Mouse (Mus musculus) heart, embryonic 14.5 days (tissue): Measurements from ENCODE around the gene Btf3l4. TPM values are rescaled to one million over a fixed set of nuclear protein-coding genes. Genes with fewer than 3 reads are reported as not detected.
A peak's percentile ranks its signal among the peaks of the same experiment; 100 is the strongest.

Source experiments
- ATAC-seq: fragments of 200-750 bp; cut with Nextera tagmentation; 2 replicates; pipeline ENCODE4 v1.8.0; 2017; ENCODE audit warnings: low read depth, moderate TSS enrichment; ENCODE audit not compliant: insufficient number of reproducible peaks, insufficient read depth, low FRiP score
- H3K27ac ChIP-seq, 2 experiments: fragments of 200-500 bp in 1 of 2; fragments of 300-500 bp in 1 of 2; sonication (generic) in 1 of 2; replicated peaks in 1 of 2; 2 replicates each; pipeline ENCODE4 v1.5.1; 2012 to 2014; ENCODE audit warnings: low read depth in 2 of 2, low read length in 2 of 2, control low read depth in 1 of 2, mild to moderate bottlenecking in 1 of 2, mixed read lengths in 1 of 2; ENCODE audit not compliant: control insufficient read depth in 1 of 2, insufficient read depth in 1 of 2
- H3K27me3 ChIP-seq: fragments of 300-500 bp; sonication (generic); 2 replicates; pipeline ENCODE4 v1.6.1; 2014; ENCODE audit warnings: mild to moderate bottlenecking, low read length, control low read depth; ENCODE audit not compliant: control insufficient read depth, insufficient read depth
- H3K36me3 ChIP-seq: fragments of 300-500 bp; sonication (generic); 2 replicates; pipeline ENCODE4 v1.6.1; 2014; ENCODE audit warnings: mild to moderate bottlenecking, control low read depth, low read length, mixed read lengths; ENCODE audit not compliant: control insufficient read depth, insufficient read depth
- H3K4me1 ChIP-seq, 2 experiments: fragments of 200-500 bp in 1 of 2; fragments of 300-500 bp in 1 of 2; sonication (generic) in 1 of 2; 2 replicates each; pipeline ENCODE4 v1.6.1; 2012 to 2014; ENCODE audit warnings: low read length in 2 of 2, control low read depth in 1 of 2, mixed read lengths in 1 of 2; ENCODE audit not compliant: control insufficient read depth in 2 of 2, insufficient read depth in 2 of 2
- H3K4me2 ChIP-seq: fragments of 300-500 bp; sonication (generic); 2 replicates; pipeline ENCODE4 v1.6.1; 2014; ENCODE audit warnings: mild to moderate bottlenecking, low read length
- H3K4me3 ChIP-seq, 2 experiments: fragments of 200-500 bp in 1 of 2; fragments of 300-500 bp in 1 of 2; sonication (generic) in 1 of 2; 2 replicates each; pipeline ENCODE4 v1.5.1; 2012 to 2014; ENCODE audit warnings: low read length in 2 of 2, mild to moderate bottlenecking in 2 of 2, control low read depth in 1 of 2, low read depth in 1 of 2, moderate library complexity in 1 of 2; ENCODE audit not compliant: control insufficient read depth in 1 of 2, insufficient read depth in 1 of 2
- H3K9ac ChIP-seq: fragments of 300-500 bp; sonication (generic); 2 replicates; pipeline ENCODE4 v1.6.1; 2014; ENCODE audit warnings: mild to moderate bottlenecking, low read length
- H3K9me3 ChIP-seq: fragments of 300-500 bp; sonication (generic); 2 replicates; pipeline ENCODE4 v1.6.1; 2016; ENCODE audit warnings: low read length, control low read depth; ENCODE audit not compliant: control insufficient read depth
- WGBS: fragments of 180-500 bp; shearing (Covaris S2); extraction: QIAGEN DNeasy Blood & Tissue Kit; methylation state at CpG from one replicate; pipeline ENCODE4 v1.1.7; 2014; 5-methylcytosine and 5-hydroxymethylcytosine counted together
- polyA plus RNA-seq: library from polyadenylated mRNA; unstranded; fragments of >200 nt; fragmentation: Nextera tagmentation; extraction: Ambion mirVana; gene quantifications from 2 replicates; pipeline ENCODE4 v1.2.1, GENCODE M21; 2014

Gene Btf3l4
- polyA plus RNA-seq, 1 experiment from 2014 or later: 198 TPM

DNA sequence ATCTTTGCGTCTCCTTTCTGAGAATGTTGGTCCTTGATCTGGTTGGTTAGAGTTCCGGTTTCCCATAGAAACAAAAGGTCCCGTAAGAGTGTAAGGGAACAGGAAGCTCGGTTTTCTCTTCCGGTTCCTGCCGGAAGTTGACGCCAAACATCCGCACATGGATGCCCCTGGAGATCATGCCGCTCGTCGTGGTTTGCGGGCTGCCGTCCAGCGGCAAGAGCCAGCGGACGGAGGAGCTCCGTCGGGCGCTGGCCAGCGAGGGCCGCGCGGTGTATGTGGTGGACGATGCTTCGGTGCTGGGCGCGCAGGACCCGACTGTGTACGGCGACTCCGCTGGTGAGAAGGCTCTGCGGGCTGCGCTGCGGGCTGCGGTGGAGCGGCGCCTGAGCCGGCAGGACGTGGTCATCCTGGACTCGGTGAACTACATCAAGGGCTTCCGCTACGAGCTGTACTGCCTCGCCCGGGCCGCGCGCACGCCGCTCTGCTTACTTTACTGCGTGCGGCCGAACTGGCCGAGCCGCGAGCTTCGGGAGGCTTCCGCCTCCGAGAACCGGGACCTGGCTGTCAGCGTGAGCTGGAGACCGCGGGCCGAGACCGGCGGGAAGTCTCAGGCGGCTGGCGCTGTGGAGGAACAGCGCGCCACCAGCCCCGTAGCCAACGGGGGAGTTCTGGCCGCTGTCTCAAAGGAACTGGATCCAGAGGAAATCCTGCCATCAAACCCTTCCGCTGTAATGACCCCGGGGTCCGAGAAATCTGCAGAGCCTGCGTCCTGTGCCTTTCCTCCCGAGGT lies 14.5 kb upstream of the Btf3l4 start, which contains the start of gene Kti12:
Gene Kti12 (plus strand): TSS at position 71 of the 790 bp plus-strand sequence.
- Histone ChIP-seq H3K4me2 (peak within 1 kb of the TSS; percentile 85), H3K4me1 (peaks cover 2 to 18% of the 10 kb centered on the region in 2 experiments; a peak in 3 of 4 replicates), H3K4me3 (peak within 1 kb of the TSS; percentile 80 to 93), H3K9ac (peak within 1 kb of the TSS; percentile 89), H3K36me3 (peaks cover 22% of the 10 kb centered on the region), H3K27ac (peak within 1 kb of the TSS; percentile 73 to 94), H3K27me3 (no peaks in the 10 kb centered on the region), H3K9me3 (no peaks in the 10 kb centered on the region)
- under 1% methylated on average over 77 of the region's 77 CpGs for WGBS
- peak; percentile 75 for ATAC-seq

- Histone ChIP-seq H3K9ac (no peak overlapping the region), H3K9me3 (no peaks in the 10 kb centered on the region), H3K4me3 (no peak overlapping the region), H3K4me1 (peaks cover 4 to 25% of the 10 kb centered on the region in 2 experiments; a peak in 3 of 4 replicates), H3K27me3 (no peaks in the 10 kb centered on the region), H3K4me2 (no peak overlapping the region), H3K27ac (no peak overlapping the region), H3K36me3 (peaks cover 14% of the 10 kb centered on the region)
- 82% methylated on average over 5 of the region's 5 CpGs for WGBS
- no peak for ATAC-seq
Observed at GRCm38 (mm10) chr4:108845824-108846569, 12.6 kb upstream of the Btf3l4 start.

DNA sequence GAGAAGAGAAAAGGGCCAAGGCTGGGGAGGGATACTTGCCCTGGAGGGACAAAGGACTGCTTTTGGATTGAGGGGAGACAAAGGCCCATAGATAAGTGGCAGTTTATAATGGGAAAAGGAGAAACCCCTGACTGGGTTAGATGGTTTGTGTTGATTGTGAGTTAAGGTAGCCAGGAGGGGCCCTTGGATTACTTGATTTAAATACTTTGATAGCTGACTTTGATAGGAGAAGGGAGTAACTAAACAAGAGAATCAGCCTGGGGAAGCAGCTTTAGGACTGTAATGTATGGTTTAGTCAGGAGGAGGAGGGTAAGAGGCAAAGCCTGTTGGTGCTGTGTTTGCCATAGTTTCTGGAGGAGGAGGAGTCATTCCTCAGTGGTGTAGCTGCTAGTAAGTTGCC lies 9.9 kb upstream of the Btf3l4 start:
- ATAC-seq: no peak
- peaks cover 4 to 23% of the 10 kb centered on the region in 2 experiments; a peak in 3 of 4 replicates for H3K4me1 ChIP-seq

DNA sequence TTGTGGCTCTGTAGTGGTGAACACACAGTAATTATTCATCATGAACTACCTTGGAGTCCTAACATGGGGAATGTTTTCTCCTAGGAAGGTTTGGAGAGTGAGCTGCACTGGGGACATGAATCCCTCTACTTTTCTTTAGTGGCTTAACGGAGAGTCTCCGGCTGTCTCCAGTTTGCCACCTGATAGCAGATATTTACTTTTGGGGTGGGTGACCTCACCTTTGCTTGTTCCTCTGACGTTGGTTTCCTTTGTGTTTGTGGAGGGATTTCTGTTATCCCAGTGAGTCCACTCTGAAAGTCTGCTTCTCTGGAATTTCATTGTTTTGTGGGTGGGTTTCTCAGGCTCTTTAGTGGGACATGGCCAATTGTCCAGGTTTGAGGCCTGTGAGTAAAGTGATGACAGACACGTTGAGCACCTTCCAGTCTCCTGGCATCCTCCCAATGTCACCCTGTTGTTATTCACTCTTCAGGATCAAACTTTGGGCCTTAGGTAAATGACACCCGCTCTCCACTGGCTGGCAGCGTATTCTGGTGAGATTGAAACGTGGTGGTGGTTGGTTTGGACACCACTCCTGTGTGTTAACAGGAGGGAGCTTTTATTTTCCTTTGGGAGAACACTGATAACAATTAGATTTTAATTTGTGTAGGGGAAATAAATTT lies 8.6 kb upstream of the Btf3l4 start:
- no peak for ATAC-seq
- no peak overlapping the region for H3K4me2 ChIP-seq

More for the DNA sequence above, 9.9 kb upstream of the Btf3l4 start:
- Histone ChIP-seq H3K4me3 (no peak overlapping the region), H3K36me3 (peaks cover 9% of the 10 kb centered on the region; the same call in 1 of the 2 replicates), H3K4me2 (no peak overlapping the region), H3K27ac (no peak overlapping the region), H3K27me3 (no peaks in the 10 kb centered on the region), H3K9me3 (no peaks in the 10 kb centered on the region), H3K9ac (no peak overlapping the region)

DNA sequence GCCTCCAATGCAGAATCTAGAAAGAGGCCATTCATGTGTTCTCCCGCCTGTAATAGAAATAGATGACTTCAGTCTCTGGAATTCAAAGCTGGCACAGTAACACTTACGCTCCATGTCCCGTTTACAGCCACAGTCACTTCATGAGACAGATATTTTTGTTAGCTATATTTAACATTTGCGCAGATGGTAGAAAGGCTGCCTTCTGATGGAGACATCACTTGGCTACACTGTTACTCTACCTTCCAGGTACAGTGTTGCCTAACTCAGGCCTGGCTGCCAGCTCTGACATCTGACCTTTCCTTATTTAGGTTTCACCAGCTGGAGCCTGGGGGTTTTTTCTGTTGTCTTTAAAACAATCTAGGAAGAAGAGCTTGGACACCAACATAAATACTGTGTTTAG lies 4.6 kb upstream of the Btf3l4 start:
- Histone ChIP-seq H3K4me2 (peak overlapping the region; percentile 50), H3K9ac (peak overlapping the region; percentile 45)

More for the DNA sequence above, 8.6 kb upstream of the Btf3l4 start:
- Histone ChIP-seq H3K4me3 (no peak overlapping the region), H3K36me3 (peaks cover 9% of the 10 kb centered on the region; the same call in 1 of the 2 replicates), H3K9ac (no peak overlapping the region), H3K4me1 (peaks cover 6 to 30% of the 10 kb centered on the region in 2 experiments; a peak in 3 of 4 replicates), H3K27ac (no peak overlapping the region), H3K27me3 (no peaks in the 10 kb centered on the region), H3K9me3 (no peaks in the 10 kb centered on the region)
- 59% methylated on average over 7 of the region's 7 CpGs for WGBS

DNA sequence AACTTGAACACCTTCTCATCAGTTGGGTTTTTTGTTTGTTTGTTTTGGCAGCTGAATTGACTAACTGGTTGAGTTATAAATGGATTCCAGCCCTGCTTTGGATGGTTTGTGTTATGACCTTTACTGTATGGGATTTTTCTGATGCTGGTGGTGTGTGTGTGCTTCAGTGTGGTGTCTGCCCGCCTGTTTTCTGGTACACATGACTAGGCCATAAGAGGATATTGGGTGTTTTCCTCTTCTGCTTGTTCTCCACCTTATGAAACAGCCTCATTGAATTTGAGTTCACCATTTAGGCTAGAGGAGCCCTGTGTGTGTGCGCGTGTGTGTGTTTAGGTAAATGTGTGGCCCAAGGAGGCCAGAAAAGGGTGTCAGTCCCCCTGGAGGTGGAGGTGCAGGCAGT lies 2.1 kb upstream of the Btf3l4 start:
- Histone ChIP-seq H3K27ac (peak overlapping the region; percentile 99 to 100), H3K27me3 (no peaks in the 10 kb centered on the region), H3K4me2 (peak overlapping the region; percentile 79), H3K9ac (peak overlapping the region; percentile 98), H3K9me3 (no peaks in the 10 kb centered on the region), H3K4me1 (peaks cover 8 to 46% of the 10 kb centered on the region in 2 experiments), H3K36me3 (peaks cover 5% of the 10 kb centered on the region; the same call in 1 of the 2 replicates), H3K4me3 (peak overlapping the region; percentile 97 to 100)
- 38% methylated on average over 3 of the region's 3 CpGs for WGBS
- ATAC-seq: no peak

More for the DNA sequence above, 4.6 kb upstream of the Btf3l4 start:
- Histone ChIP-seq H3K4me1 (peaks cover 10 to 40% of the 10 kb centered on the region in 2 experiments), H3K36me3 (peaks cover 9% of the 10 kb centered on the region; the same call in 1 of the 2 replicates), H3K27ac (peak overlapping the region; percentile 82 to 92), H3K9me3 (no peaks in the 10 kb centered on the region), H3K27me3 (no peaks in the 10 kb centered on the region), H3K4me3 (no peak overlapping the region)
- no peak for ATAC-seq
- 29% methylated on average over 4 of the region's 4 CpGs for WGBS

DNA sequence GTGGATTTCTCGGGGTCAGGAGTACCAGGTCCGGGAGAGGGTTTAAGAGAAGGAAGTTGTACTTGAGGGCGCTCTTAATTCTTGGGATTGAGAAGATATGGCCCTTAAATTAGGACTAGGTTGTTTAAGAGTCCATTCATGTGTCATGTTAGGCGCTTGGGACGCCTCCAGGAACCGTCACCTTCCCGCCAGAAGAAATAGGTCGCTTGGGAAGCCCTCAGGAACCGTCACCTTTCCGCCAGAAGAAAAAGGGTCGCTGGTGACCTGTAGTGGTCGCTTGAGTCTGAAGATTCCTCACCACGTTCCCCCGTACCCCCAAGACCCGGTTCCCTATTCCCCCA lies 1.5 kb upstream of the Btf3l4 start:
- Histone ChIP-seq H3K9ac (peak overlapping the region; percentile 98), H3K27ac (peak overlapping the region; percentile 99 to 100), H3K4me2 (peak overlapping the region; percentile 79), H3K4me1 (peaks cover 11 to 50% of the 10 kb centered on the region in 2 experiments), H3K27me3 (no peaks in the 10 kb centered on the region), H3K4me3 (peak overlapping the region; percentile 97 to 100), H3K9me3 (no peaks in the 10 kb centered on the region), H3K36me3 (peaks cover 5% of the 10 kb centered on the region)
- ATAC-seq: no peak
- WGBS: 0% methylated on average over 15 of the region's 15 CpGs
